Mouse (Mus musculus): ENCODE measurements around the gene Poln. TPM values are rescaled to one million over a fixed set of nuclear protein-coding genes. Genes with fewer than 3 reads are reported as not detected.

Gene Poln
- polyA plus RNA-seq (2015; fragmentation: Nextera tagmentation; extraction: Ambion mirVana) = 0.91 and 1.1 TPM in 2 replicates

GRCm38 (mm10) chr5:34168950-34169891 is at the start of gene Poln, which contains the start of gene Haus3:
Gene Poln, minus strand, starts transcription at chr5:34169448.
Gene Haus3, minus strand, starts transcription at chr5:34169527.

GRCm38 (mm10) chr5:34187601-34188316 is 18.5 kb upstream of the Poln start, which contains the start of gene Mxd4:
Gene Mxd4, minus strand, starts transcription at chr5:34187720.

DNA sequence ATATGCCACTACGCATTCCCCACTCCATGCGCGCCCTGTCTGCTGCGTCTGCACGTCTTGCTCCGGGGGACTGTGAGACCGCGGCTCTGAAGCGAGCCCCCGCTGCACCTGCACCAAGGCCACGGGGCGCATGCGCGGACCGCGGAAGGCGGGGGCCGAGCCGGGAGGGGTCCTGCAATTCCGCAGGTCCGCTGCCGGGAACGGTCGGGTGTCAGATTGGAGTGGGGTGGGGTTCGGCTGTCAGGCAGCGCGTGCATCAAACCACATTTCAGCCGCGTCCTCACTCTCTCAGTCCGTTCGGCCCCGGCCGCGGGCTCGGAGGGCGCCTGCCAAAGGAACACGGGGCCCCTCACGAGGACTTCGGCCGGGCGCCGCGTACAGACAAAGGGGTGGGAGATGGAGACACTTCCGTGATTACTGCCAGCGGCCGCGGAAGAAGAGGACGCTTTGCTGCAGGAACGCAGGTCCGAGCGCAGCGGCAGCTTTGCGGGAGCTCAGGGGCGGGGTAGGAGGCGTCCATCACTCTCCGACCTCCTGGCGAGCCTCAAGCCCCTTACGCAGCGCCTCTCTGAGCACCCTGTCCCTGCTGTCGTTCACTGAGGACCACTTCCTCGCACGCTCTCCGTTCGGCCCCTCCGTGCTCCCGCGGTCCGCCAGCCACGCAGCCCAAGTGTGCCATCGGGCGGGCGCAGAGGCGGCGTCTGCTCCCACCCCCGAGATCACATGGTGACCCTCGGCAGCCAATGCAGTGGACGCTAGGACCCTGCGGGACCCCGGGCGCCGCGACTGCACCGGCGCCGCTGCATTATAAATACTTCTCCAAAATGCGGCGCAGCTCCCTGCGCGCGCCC is 173.2 kb downstream of the Poln start, which contains the start of gene Nat8l:
Nat8l (plus strand) TSS at position 142 of the 851 bp plus-strand sequence.

GRCm38 (mm10) chr5:33983309-33984121 is 185.7 kb downstream of the Poln start, which contains the start of gene Gm1673:
Gene Gm1673, plus strand, starts transcription at chr5:33983433.

Other genes starting within 250 kb of the Poln start
- 19.3 and 28.3 TPM in 2 replicates for gene Nelfa, start 233.0 kb downstream of the Poln start, polyA plus RNA-seq (2015; fragmentation: Nextera tagmentation; extraction: Ambion mirVana)
- 151 and 252 TPM in 2 replicates for gene Gm1673, start 186.0 kb downstream of the Poln start, polyA plus RNA-seq (2015; fragmentation: Nextera tagmentation; extraction: Ambion mirVana)
- gene Nat8l, start 173.5 kb downstream of the Poln start, polyA plus RNA-seq (2015; fragmentation: Nextera tagmentation; extraction: Ambion mirVana) = 0.38 and 0.47 TPM in 2 replicates
- gene Haus3, start 79 bp upstream of the Poln start, polyA plus RNA-seq (2015; fragmentation: Nextera tagmentation; extraction: Ambion mirVana) = 25.8 and 28.4 TPM in 2 replicates
- gene Mxd4, start 18.3 kb upstream of the Poln start, polyA plus RNA-seq (2015; fragmentation: Nextera tagmentation; extraction: Ambion mirVana) = 39.5 and 45.9 TPM in 2 replicates
- gene Zfyve28, start 119.0 kb upstream of the Poln start, polyA plus RNA-seq (2015; fragmentation: Nextera tagmentation; extraction: Ambion mirVana) = 0.77 and 2.0 TPM in 2 replicates
- gene Cfap99, start 119.2 kb upstream of the Poln start, polyA plus RNA-seq (2015; fragmentation: Nextera tagmentation; extraction: Ambion mirVana) = 0.06 TPM in 1 of 2 replicates, not detected in the other
- 64.1 and 88.0 TPM in 2 replicates for gene Rnf4, start 166.8 kb upstream of the Poln start, polyA plus RNA-seq (2015; fragmentation: Nextera tagmentation; extraction: Ambion mirVana)
- 4.9 and 5.6 TPM in 2 replicates for gene Fam193a, start 200.5 kb upstream of the Poln start, polyA plus RNA-seq (2015; fragmentation: Nextera tagmentation; extraction: Ambion mirVana)

All from adrenal gland, postnatal 0 days (tissue).